Mouse (Mus musculus): Measurements from ENCODE around the gene Slc20a1.

- TF ChIP-seq CTCF (IDR thresholded peaks at IDR 0.05) = no peak
- TF ChIP-seq POLR2A (IDR thresholded peaks at IDR 0.05; ENCODE audit: insufficient read depth, low read depth, low read length) = no peak
- TF ChIP-seq EP300 (IDR thresholded peaks at IDR 0.05; ENCODE audit: insufficient read depth, low read depth, low read length) = no peak
Measured at GRCm38 (mm10) chr2:129183561-129184031, 15.0 kb upstream of the Slc20a1 start.
